Mouse (Mus musculus): ENCODE measurements around the gene Pick1.

DNA sequence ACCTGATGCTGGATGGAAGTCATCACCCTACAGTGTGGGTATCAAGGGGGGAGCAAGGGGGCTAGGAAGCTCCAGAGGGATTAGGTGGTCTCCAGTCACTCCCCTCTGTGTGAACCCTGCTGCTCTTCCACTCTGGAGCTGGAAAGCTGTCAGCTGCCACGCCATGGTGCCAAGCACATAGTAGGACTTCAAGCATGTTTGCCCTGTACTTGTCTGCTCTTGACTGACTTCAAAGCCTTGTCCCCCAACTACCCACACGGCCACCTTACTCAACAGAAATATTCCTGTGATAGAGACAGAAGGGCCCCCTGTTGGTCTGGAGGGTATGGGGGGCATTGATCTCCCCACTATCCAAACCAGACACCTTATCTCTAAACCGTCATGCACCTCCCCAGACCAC is 12.8 kb upstream of the Pick1 start:
- TF ChIP-seq MAX (IDR thresholded peaks at IDR 0.05) = no peak
- TF ChIP-seq CTCF (IDR thresholded peaks at IDR 0.05; ENCODE audit: control insufficient read depth, insufficient read depth, insufficient read length) = no peak

All from C2C12 (cell line).